Mouse (Mus musculus) ES-E14 (cell line): ENCODE data around the gene Diras1.

ENCODE experiments used
- CHD2 ChIP-seq: IDR thresholded peaks from 2 replicates; pipeline ENCODE4 v1.6.1; 2014; ENCODE audit warnings: mild to moderate bottlenecking, low read depth, low read length, inconsistent platforms
- MAFK ChIP-seq: IDR thresholded peaks from 2 replicates; pipeline ENCODE4 v1.6.1; 2014; ENCODE audit warnings: mild to moderate bottlenecking, low read depth, low read length, inconsistent platforms; ENCODE audit not compliant: insufficient read depth
- ZC3H11A ChIP-seq: IDR thresholded peaks from 2 replicates; pipeline ENCODE4 v1.6.1; 2012; ENCODE audit warnings: low read depth, mild to moderate bottlenecking, inconsistent platforms, low read length, borderline replicate concordance
- ZNF384 ChIP-seq: IDR thresholded peaks from 2 replicates; pipeline ENCODE4 v1.6.1; 2012; ENCODE audit warnings: low read depth, low read length, inconsistent platforms

- TF ChIP-seq CHD2, result no peak
- no peak for TF ChIP-seq ZC3H11A
- TF ChIP-seq MAFK, result no peak
- no peak for TF ChIP-seq ZNF384
Observed at GRCm38 (mm10) chr10:81068706-81069105, 43.2 kb upstream of the Diras1 start.
